Mouse (Mus musculus) ovary, postnatal 14 days (tissue): Measurements from ENCODE around the gene Morn2.

Experiments used
- DNase-seq: peaks from one replicate; pipeline ENCODE4 v3.0.0; 2022; ENCODE audit warnings: low spot score

The Morn2 gene

GRCm38 (mm10) chr17:80323658-80324057 is 33.7 kb downstream of the Morn2 start:
- no peak for DNase-seq

DNA sequence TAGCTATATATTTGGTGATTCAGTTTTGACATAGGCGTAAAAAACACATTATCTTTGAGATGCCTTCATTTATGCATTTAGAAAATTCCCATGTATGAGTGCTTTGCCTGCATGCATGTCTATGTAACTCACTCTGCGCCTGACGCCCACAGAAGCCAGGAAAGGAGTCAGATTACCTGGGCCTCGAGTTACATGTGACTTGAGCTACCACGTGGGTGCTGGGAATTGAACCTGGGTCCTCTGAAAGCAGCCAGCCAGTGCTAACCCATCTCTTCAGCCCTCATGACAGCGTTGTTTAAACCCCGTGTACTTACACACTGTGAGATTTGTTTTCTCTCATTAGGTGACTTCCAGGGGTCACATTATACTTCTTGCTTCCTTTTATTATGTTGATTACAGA is 34.5 kb downstream of the Morn2 start:
- no peak for DNase-seq

GRCm38 (mm10) chr17:80325456-80325855 is 35.5 kb downstream of the Morn2 start:
- DNase-seq = no peak

DNA sequence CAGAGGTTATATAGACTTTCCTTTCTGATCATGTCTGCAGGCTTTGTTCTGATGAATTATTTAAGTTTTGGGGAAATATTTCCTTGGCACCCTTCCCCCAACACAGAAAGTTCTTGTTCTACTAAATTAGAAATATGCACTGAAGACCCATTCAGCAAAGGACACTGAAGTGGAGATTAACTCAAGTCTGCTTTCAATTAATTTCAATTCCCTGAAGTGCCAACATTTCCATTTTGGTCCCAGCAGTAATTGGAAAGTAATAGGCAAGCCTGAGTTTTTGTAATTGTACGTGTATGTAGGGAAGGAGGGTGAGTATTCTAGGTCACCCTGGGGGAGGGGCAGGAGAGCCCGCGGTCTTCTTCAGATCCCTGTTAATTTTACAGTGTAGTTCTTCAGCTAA is 36.4 kb downstream of the Morn2 start:
- no peak for DNase-seq

- no peak for DNase-seq
Observed at GRCm38 (mm10) chr17:80332386-80332785, 42.4 kb downstream of the Morn2 start.

DNA sequence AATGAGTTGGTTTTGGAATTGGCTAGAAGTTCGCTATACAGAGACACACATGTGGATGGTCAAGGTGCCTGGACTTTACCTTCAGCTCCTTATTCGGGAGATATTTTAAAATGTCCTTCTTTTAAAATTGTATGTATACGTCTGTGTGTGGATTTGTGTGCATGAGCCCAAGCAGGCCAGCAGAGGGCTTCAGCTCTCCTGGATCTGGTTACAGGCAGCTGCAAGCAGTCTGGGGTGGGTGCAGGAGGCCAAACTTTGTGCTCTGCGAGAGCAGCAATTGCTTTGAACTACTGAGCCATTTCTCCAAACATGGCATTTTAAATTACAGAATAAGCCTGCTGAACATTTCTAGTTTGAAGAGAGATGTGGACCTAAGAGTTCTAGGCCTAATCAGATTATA is 55.3 kb downstream of the Morn2 start:
- no peak for DNase-seq

GRCm38 (mm10) chr17:80346591-80347125 is 56.7 kb downstream of the Morn2 start:
- DNase-seq = no peak
